Mouse (Mus musculus): ENCODE measurements around the gene Tenm4.

- TF ChIP-seq CTCF (IDR thresholded peaks at IDR 0.05 in 2 of 3, conservative IDR thresholded peaks at IDR 0.05 in 1 of 3; ENCODE audit: control insufficient read depth in 1 of 3, insufficient read depth in 1 of 3, low read depth in 2 of 3, low read length in 3 of 3, poor library complexity in 1 of 3, severe bottlenecking in 1 of 3) (no peak), NRF1 (IDR thresholded peaks at IDR 0.05; ENCODE audit: insufficient read depth, low read depth, low read length, poor library complexity, severe bottlenecking) (no peak)
Observed at GRCm38 (mm10) chr7:96440161-96440707, 269.2 kb downstream of the Tenm4 start.
